Comparison of ENCODE assay signal across 8 mouse cellular contexts in the genomic region with DNA sequence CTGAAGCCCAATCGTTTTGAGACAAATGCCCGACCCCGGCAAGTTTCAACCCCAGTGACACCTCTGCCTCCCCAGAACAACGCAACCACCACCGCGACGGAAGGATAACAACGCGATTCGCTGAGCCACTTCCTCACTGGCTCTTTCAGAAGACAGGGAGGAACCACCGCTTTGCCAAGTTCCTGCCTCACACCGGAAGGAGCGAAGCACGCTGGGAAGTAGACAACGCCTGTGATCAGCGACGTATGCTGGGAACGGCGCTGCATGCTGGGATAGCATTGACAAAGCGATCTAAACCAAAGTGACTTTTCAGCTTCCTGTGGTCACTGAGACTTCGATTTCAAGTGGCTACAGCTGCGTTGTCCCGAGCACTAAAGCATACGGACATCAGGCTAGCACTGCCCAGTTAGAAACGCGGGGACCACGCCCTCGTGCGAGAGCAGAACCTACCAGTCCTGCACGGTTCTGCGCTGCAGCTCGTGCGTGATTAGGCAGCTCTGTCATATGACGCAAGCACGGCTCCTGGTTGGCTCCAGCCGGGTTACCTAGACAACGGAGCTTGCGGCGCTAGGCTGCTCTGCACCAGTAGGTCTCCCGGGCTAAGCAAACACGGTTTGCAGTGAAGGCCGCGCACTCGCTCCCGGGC. TPM values are rescaled to one million over a fixed set of nuclear protein-coding genes. Genes with fewer than 3 reads are reported as not detected.
DNase-seq lines count a peak whose midpoint lies in the region; ATAC-seq and TF ChIP-seq lines count a peak whose summit lies in the region.

Capn10 (plus strand) TSS at position 195 of the 646 bp plus-strand sequence.

- H3K36me3 ChIP-seq in hindbrain, embryonic 10.5 days = peaks cover 21% of the 10 kb centered on the region
- H3K36me3 ChIP-seq in lung, postnatal 0 days (ENCODE audit: insufficient read depth, low read length) = no peaks in the 10 kb centered on the region

- TF ChIP-seq CTCF in lung, postnatal 0 days (IDR thresholded peaks at IDR 0.05) = no peak; the same call in none of the 2 replicates

- peak within 1 kb of the TSS; percentile 96 for H3K27ac ChIP-seq in hindbrain, embryonic 10.5 days
- peak within 1 kb of the TSS; percentile 84 for H3K27ac ChIP-seq in lung, postnatal 0 days (ENCODE audit: low read length)

- TF ChIP-seq EP300 in lung, postnatal 0 days (IDR thresholded peaks at IDR 0.05) = no peak; the same call in 1 of the 2 replicates

- WGBS in hindbrain, embryonic 10.5 days = under 1% methylated on average over 45 of the region's 45 CpGs
- under 1% methylated on average over 45 of the region's 45 CpGs for WGBS in lung, postnatal 0 days

- DNase-seq in MN1 (ENCODE audit: low spot score) = peak; percentile 97
- DNase-seq in cerebellum, adult 9-10 months = peak; percentile 96
- DNase-seq in hindbrain, embryonic 10.5 days (ENCODE audit: low spot score) = peak; percentile 95
- DNase-seq in layer of hippocampus, adult 9-11 months = peak; percentile 98
- DNase-seq in lung, postnatal 0 days (ENCODE audit: low spot score) = peak; percentile 98
- DNase-seq in ovary, postnatal 14 days (ENCODE audit: low spot score) = peak; percentile 77
- peak; percentile 90 for DNase-seq in thymus, postnatal 14 days

- H3K27me3 ChIP-seq in hindbrain, embryonic 10.5 days (ENCODE audit: insufficient read depth, poor library complexity, severe bottlenecking) = no peaks in the 10 kb centered on the region
- H3K27me3 ChIP-seq in lung, postnatal 0 days (replicated peaks; ENCODE audit: insufficient read depth, low read length) = no peaks in the 10 kb centered on the region

- H3K9ac ChIP-seq in lung, postnatal 0 days (replicated peaks; ENCODE audit: low read depth) = peak within 1 kb of the TSS; percentile 44

- peak within 1 kb of the TSS; percentile 88 for H3K4me3 ChIP-seq in hindbrain, embryonic 10.5 days
- H3K4me3 ChIP-seq in lung, postnatal 0 days (ENCODE audit: low read depth, low read length) = peak within 1 kb of the TSS; percentile 66

- peak; percentile 98 for ATAC-seq in frontal cortex, adult (ENCODE audit: low TSS enrichment)
- ATAC-seq in lung, postnatal 0 days = peak; percentile 99

- peak within 1 kb of the TSS; percentile 94 for H3K4me2 ChIP-seq in lung, postnatal 0 days (replicated peaks; ENCODE audit: low read depth, low read length)

- 0 out of 2 replicates have a peak, but pooled peaks cover 5% of the 10 kb centered on the region for H3K9me3 ChIP-seq in hindbrain, embryonic 10.5 days
- H3K9me3 ChIP-seq in lung, postnatal 0 days (ENCODE audit: low read length) = no peaks in the 10 kb centered on the region

- H3K4me1 ChIP-seq in hindbrain, embryonic 10.5 days (replicated peaks) = peaks cover 36% of the 10 kb centered on the region
- H3K4me1 ChIP-seq in lung, postnatal 0 days (ENCODE audit: insufficient read depth, low read depth, low read length) = peaks cover 11% of the 10 kb centered on the region

RNA-seq across cellular contexts. Expression of gene Capn10, which starts in this region (rescaled TPM):
- 44.6 and 53.0 TPM in 2 replicates for polyA plus RNA-seq in hindbrain, embryonic 10.5 days (2016; fragmentation: Nextera tagmentation; extraction: Ambion mirVana)
- 16.3 and 16.6 TPM in 2 replicates for polyA plus RNA-seq in lung, postnatal 0 days (2015; fragmentation: Nextera tagmentation; extraction: Ambion mirVana)

Comparison
In these comparisons a context has a peak if more than half of its experiments do, and no peak if none do; other contexts are left out.
1. Peak in every context shown above with its lines: DNase-seq, ATAC-seq, H3K4me3 ChIP-seq and H3K27ac ChIP-seq.